Mouse (Mus musculus) spleen, postnatal 14 days (tissue): ENCODE results near the gene Vmn1r206.
"Not testable (repeated sequence)": the region's sequence is repeated elsewhere in the genome, so short reads cannot be mapped to it uniquely, and the experiment has no call there.

Source experiments
- DNase-seq, 2 experiments: peaks; one replicate each; pipeline ENCODE4 v3.0.0; 2021 to 2022; ENCODE audit warnings: low spot score in 2 of 2

The Vmn1r206 gene

GRCm38 (mm10) chr13:22624151-22624550 is at the start of gene Vmn1r206:
TSS of gene Vmn1r206 (minus strand) at chr13:22624251.
- DNase-seq, result not testable (repeated sequence)

GRCm38 (mm10) chr13:22592900-22593299 is 31.2 kb downstream of the Vmn1r206 start, which contains the start of gene Vmn1r205:
TSS of gene Vmn1r205 (minus strand) at chr13:22593000.
- no peak for DNase-seq

- not testable (repeated sequence) for DNase-seq
Observed at GRCm38 (mm10) chr13:22583336-22583735, 40.7 kb downstream of the Vmn1r206 start.

DNA sequence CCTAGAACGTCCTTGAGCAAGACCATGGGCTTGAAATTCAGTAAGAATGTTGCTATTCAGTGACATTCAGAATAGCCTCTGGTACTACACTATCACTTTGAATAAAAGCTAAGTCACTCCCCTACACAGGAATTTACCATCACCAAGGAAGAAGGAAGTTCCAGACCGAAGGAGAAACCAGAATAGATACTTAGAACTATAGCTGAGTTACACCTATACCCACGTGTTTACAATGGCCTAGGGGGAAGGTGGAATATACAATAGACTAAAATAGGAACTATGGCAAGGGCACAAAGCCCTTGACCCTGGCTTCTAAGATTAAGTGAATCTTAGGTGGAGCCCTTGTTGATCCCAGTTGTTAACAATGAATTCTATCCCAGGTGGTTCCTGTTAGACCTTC is 49.1 kb downstream of the Vmn1r206 start:
- not testable (repeated sequence) for DNase-seq
